Mouse (Mus musculus): Measurements from ENCODE around the gene Ilkap. TPM values are rescaled to one million over a fixed set of nuclear protein-coding genes. Genes with fewer than 3 reads are reported as not detected.

Ilkap gene
- polyA plus RNA-seq, 1 experiment = 77.6 TPM

- Histone ChIP-seq H3K36me3 (ENCODE audit: control insufficient read depth, insufficient read depth) (no peaks in the 10 kb centered on the region), H3K79me3 (ENCODE audit: low read depth) (no peaks in the 10 kb centered on the region), H3K4me3 (ENCODE audit: insufficient read depth, poor library complexity, severe bottlenecking) (no peak overlapping the region), H3K79me2 (ENCODE audit: control insufficient read depth, insufficient read depth) (no peaks in the 10 kb centered on the region), H3ac (ENCODE audit: control insufficient read depth, insufficient read length, low read depth) (no peak overlapping the region), H3K27me3 (ENCODE audit: control insufficient read depth, insufficient read depth, insufficient read length) (no peaks in the 10 kb centered on the region)
- no peak for TF ChIP-seq MYOD1 (IDR thresholded peaks at IDR 0.05; ENCODE audit: control insufficient read depth, insufficient read length, low read depth)
- TF ChIP-seq CTCF (IDR thresholded peaks at IDR 0.05; ENCODE audit: control insufficient read depth, insufficient read depth, insufficient read length) = no peak
- no peak for TF ChIP-seq CEBPB (IDR thresholded peaks at IDR 0.05; ENCODE audit: low read depth)
- no peak for TF ChIP-seq USF1 (IDR thresholded peaks at IDR 0.05; ENCODE audit: low read depth)
- TF ChIP-seq FOSL1 (IDR thresholded peaks at IDR 0.05; ENCODE audit: insufficient read depth, low read length, poor library complexity, severe bottlenecking) = no peak
Observed at GRCm38 (mm10) chr1:91435606-91436130, 37.1 kb upstream of the Ilkap start.

DNA sequence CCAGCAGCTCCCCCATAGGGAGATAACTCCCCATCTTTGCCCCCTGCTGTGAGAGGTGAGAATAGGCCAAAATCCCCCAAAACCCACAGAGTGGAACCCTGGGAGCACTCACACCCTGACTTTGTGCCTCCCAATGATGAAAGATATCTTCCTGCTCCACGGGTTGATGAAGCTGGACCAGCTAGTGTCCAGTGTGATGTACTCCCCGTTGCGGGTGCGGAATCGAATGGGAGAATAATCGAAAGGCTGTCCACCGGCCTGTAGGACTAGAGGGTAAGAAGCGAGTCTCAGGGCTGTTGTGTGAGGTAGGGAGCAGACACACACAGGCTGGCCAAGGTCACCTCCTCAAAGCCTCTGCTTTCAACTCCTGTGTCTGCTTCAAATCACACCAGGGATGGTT lies 36.3 kb upstream of the Ilkap start:
- H3ac ChIP-seq (ENCODE audit: control insufficient read depth, insufficient read length, low read depth) = no peak overlapping the region
- no peaks in the 10 kb centered on the region for H3K27me3 ChIP-seq (ENCODE audit: control insufficient read depth, insufficient read depth, insufficient read length)

DNA sequence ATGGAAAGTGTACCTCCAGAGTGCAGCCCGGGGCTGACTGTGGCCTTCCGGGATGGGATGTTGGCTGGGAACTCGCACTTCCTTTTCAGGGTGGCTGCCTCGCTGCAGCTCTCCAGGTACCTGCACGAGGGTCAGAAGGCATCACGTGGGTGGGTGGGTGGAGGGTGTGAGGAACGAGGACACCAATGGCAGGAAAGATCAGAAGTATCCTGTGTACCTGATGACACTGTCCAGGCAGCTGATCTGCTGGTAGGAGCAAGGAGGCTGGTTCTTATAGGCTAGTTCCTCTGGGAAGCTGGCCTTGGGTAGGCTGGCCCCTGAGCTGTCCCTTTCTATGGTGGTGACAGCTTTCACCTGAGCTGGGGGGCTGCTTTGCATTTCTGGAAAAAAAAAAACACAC lies 32.1 kb upstream of the Ilkap start:
- Histone ChIP-seq H3K4me3 (ENCODE audit: insufficient read depth, poor library complexity, severe bottlenecking) (no peak overlapping the region), H3K79me3 (ENCODE audit: low read depth) (no peaks in the 10 kb centered on the region), H3K27me3 (ENCODE audit: control insufficient read depth, insufficient read depth, insufficient read length) (no peaks in the 10 kb centered on the region), H3K79me2 (ENCODE audit: control insufficient read depth, insufficient read depth) (no peaks in the 10 kb centered on the region), H3ac (ENCODE audit: control insufficient read depth, insufficient read length, low read depth) (no peak overlapping the region), H3K36me3 (ENCODE audit: control insufficient read depth, insufficient read depth) (no peaks in the 10 kb centered on the region)
- no peak for TF ChIP-seq MAX (IDR thresholded peaks at IDR 0.05)
- TF ChIP-seq FOSL1 (IDR thresholded peaks at IDR 0.05; ENCODE audit: insufficient read depth, low read length, poor library complexity, severe bottlenecking) = no peak
- no peak for TF ChIP-seq USF1 (IDR thresholded peaks at IDR 0.05; ENCODE audit: low read depth)
- no peak for TF ChIP-seq MYOG (IDR thresholded peaks at IDR 0.05; ENCODE audit: control insufficient read depth, extremely low read depth, insufficient read length)
- no peak for TF ChIP-seq CTCF (IDR thresholded peaks at IDR 0.05; ENCODE audit: control insufficient read depth, insufficient read depth, insufficient read length)
- TF ChIP-seq CEBPB (IDR thresholded peaks at IDR 0.05; ENCODE audit: low read depth) = no peak
- no peak for TF ChIP-seq MYOD1 (IDR thresholded peaks at IDR 0.05; ENCODE audit: control insufficient read depth, insufficient read length, low read depth)

More for the DNA sequence above, 36.3 kb upstream of the Ilkap start:
- no peaks in the 10 kb centered on the region for H3K79me3 ChIP-seq (ENCODE audit: low read depth)
- no peaks in the 10 kb centered on the region for H3K79me2 ChIP-seq (ENCODE audit: control insufficient read depth, insufficient read depth)
- H3K4me3 ChIP-seq (ENCODE audit: insufficient read depth, poor library complexity, severe bottlenecking) = no peak overlapping the region
- no peak for TF ChIP-seq FOSL1 (IDR thresholded peaks at IDR 0.05; ENCODE audit: insufficient read depth, low read length, poor library complexity, severe bottlenecking)
- no peak for TF ChIP-seq MYOG (IDR thresholded peaks at IDR 0.05; ENCODE audit: control insufficient read depth, extremely low read depth, insufficient read length)
- TF ChIP-seq MAX (IDR thresholded peaks at IDR 0.05) = no peak
- TF ChIP-seq CEBPB (IDR thresholded peaks at IDR 0.05; ENCODE audit: low read depth) = no peak
- no peak for TF ChIP-seq MYOD1 (IDR thresholded peaks at IDR 0.05; ENCODE audit: control insufficient read depth, insufficient read length, low read depth)
- no peak for TF ChIP-seq CTCF (IDR thresholded peaks at IDR 0.05; ENCODE audit: control insufficient read depth, insufficient read depth, insufficient read length)
- no peak for TF ChIP-seq USF1 (IDR thresholded peaks at IDR 0.05; ENCODE audit: low read depth)
- H3K36me3 ChIP-seq (ENCODE audit: control insufficient read depth, insufficient read depth) = no peaks in the 10 kb centered on the region

- Histone ChIP-seq H3K36me3 (ENCODE audit: control insufficient read depth, insufficient read depth) (no peaks in the 10 kb centered on the region), H3K27me3 (ENCODE audit: control insufficient read depth, insufficient read depth, insufficient read length) (no peaks in the 10 kb centered on the region), H3K79me3 (ENCODE audit: low read depth) (no peaks in the 10 kb centered on the region), H3ac (ENCODE audit: control insufficient read depth, insufficient read length, low read depth) (no peak overlapping the region), H3K4me3 (ENCODE audit: insufficient read depth, poor library complexity, severe bottlenecking) (no peak overlapping the region), H3K79me2 (ENCODE audit: control insufficient read depth, insufficient read depth) (no peaks in the 10 kb centered on the region)
- TF ChIP-seq USF1 (IDR thresholded peaks at IDR 0.05; ENCODE audit: low read depth) (no peak), CTCF (IDR thresholded peaks at IDR 0.05; ENCODE audit: control insufficient read depth, insufficient read depth, insufficient read length) (no peak), CEBPB (IDR thresholded peaks at IDR 0.05; ENCODE audit: low read depth) (no peak), MYOG (IDR thresholded peaks at IDR 0.05; ENCODE audit: control insufficient read depth, extremely low read depth, insufficient read length) (no peak), MAX (IDR thresholded peaks at IDR 0.05) (no peak), FOSL1 (IDR thresholded peaks at IDR 0.05; ENCODE audit: insufficient read depth, low read length, poor library complexity, severe bottlenecking) (no peak), MYOD1 (IDR thresholded peaks at IDR 0.05; ENCODE audit: control insufficient read depth, insufficient read length, low read depth) (no peak)
Observed at GRCm38 (mm10) chr1:91429212-91429611, 30.6 kb upstream of the Ilkap start.

- Histone ChIP-seq H3K36me3 (ENCODE audit: control insufficient read depth, insufficient read depth) (no peaks in the 10 kb centered on the region), H3K27me3 (ENCODE audit: control insufficient read depth, insufficient read depth, insufficient read length) (no peaks in the 10 kb centered on the region), H3K79me3 (ENCODE audit: low read depth) (no peaks in the 10 kb centered on the region), H3K79me2 (ENCODE audit: control insufficient read depth, insufficient read depth) (no peaks in the 10 kb centered on the region), H3ac (ENCODE audit: control insufficient read depth, insufficient read length, low read depth) (no peak overlapping the region), H3K4me3 (ENCODE audit: insufficient read depth, poor library complexity, severe bottlenecking) (no peak overlapping the region)
- TF ChIP-seq CTCF (IDR thresholded peaks at IDR 0.05; ENCODE audit: control insufficient read depth, insufficient read depth, insufficient read length) (peak; percentile 57), FOSL1 (IDR thresholded peaks at IDR 0.05; ENCODE audit: insufficient read depth, low read length, poor library complexity, severe bottlenecking) (no peak), CEBPB (IDR thresholded peaks at IDR 0.05; ENCODE audit: low read depth) (no peak), MYOD1 (IDR thresholded peaks at IDR 0.05; ENCODE audit: control insufficient read depth, insufficient read length, low read depth) (no peak), MAX (IDR thresholded peaks at IDR 0.05) (no peak), USF1 (IDR thresholded peaks at IDR 0.05; ENCODE audit: low read depth) (no peak), MYOG (IDR thresholded peaks at IDR 0.05; ENCODE audit: control insufficient read depth, extremely low read depth, insufficient read length) (no peak)
Observed at GRCm38 (mm10) chr1:91428614-91429013, 30.0 kb upstream of the Ilkap start.

- Histone ChIP-seq H3K79me2 (ENCODE audit: control insufficient read depth, insufficient read depth) (no peaks in the 10 kb centered on the region), H3K27me3 (ENCODE audit: control insufficient read depth, insufficient read depth, insufficient read length) (no peaks in the 10 kb centered on the region), H3ac (ENCODE audit: control insufficient read depth, insufficient read length, low read depth) (no peak overlapping the region), H3K4me3 (ENCODE audit: insufficient read depth, poor library complexity, severe bottlenecking) (no peak overlapping the region), H3K36me3 (ENCODE audit: control insufficient read depth, insufficient read depth) (no peaks in the 10 kb centered on the region), H3K79me3 (ENCODE audit: low read depth) (no peaks in the 10 kb centered on the region)
- no peak for TF ChIP-seq MAX (IDR thresholded peaks at IDR 0.05)
- TF ChIP-seq USF1 (IDR thresholded peaks at IDR 0.05; ENCODE audit: low read depth) = no peak
- no peak for TF ChIP-seq FOSL1 (IDR thresholded peaks at IDR 0.05; ENCODE audit: insufficient read depth, low read length, poor library complexity, severe bottlenecking)
- no peak for TF ChIP-seq CTCF (IDR thresholded peaks at IDR 0.05; ENCODE audit: control insufficient read depth, insufficient read depth, insufficient read length)
Observed at GRCm38 (mm10) chr1:91426397-91426796, 27.8 kb upstream of the Ilkap start.
